18 mouse cellular contexts compared by ENCODE assay signal in genomic region chr13:37870118-37870908, GRCm38 (mm10).
A peak's percentile ranks its signal among the peaks of the same experiment; 100 is the strongest.
DNase-seq lines count a peak whose midpoint lies in the region; ATAC-seq and TF ChIP-seq lines count a peak whose summit lies in the region.
"Had no signal": no experiment of that assay in that cellular context is flagged by ENCODE, and none has a peak within 500 bp of the region (broad histone marks: within the 10 kb centered on the region; RNA-seq: fewer than 3 reads in every experiment).

No protein-coding gene starts in this region.

- peak; percentile 15 for DNase-seq in CD4-positive helper T cell, adult 2 months (ENCODE audit: low read depth, low spot score)
- DNase-seq in G1E (ENCODE audit: low spot score): no peak
- no peak for DNase-seq in liver, embryonic 13.5 days
- DNase-seq in naive thymus-derived CD4-positive, alpha-beta T cell, adult 2 months (ENCODE audit: low read depth): peak; percentile 45
- no peak for DNase-seq in urinary bladder, adult 2 months (ENCODE audit: low spot score)
- DNase-seq in forebrain, embryonic 14.5 days (ENCODE audit: low spot score): no peak
- DNase-seq in left cerebral cortex, adult 11 months (ENCODE audit: low spot score): no peak
- DNase-seq: adrenal gland, adult 2 months; cerebellum, postnatal 14 days; heart, adult 11 months; heart, postnatal 14 days; kidney, adult 9 months; lung, embryonic 14.5 days; right cerebral cortex, postnatal 4 days had no signal

- TF ChIP-seq CTCF in G1E (IDR thresholded peaks at IDR 0.05; ENCODE audit: low read depth, low read length): no peak

- H3K9ac ChIP-seq in liver, embryonic 13.5 days: peak overlapping the region; percentile 30
- no peak overlapping the region for H3K9ac ChIP-seq in forebrain, embryonic 14.5 days (ENCODE audit: low read length)
- H3K9ac ChIP-seq: lung, embryonic 14.5 days had no signal

- H3K27ac ChIP-seq in liver, embryonic 13.5 days: peak overlapping the region; percentile 72
- no peak overlapping the region for H3K27ac ChIP-seq in forebrain, embryonic 14.5 days (ENCODE audit: low read depth, low read length)
- H3K27ac ChIP-seq: embryonic facial prominence, embryonic 10.5 days; layer of hippocampus, adult 2 months; midbrain, embryonic 10.5 days had no signal

- WGBS in liver, embryonic 13.5 days (ENCODE audit: insufficient replicate concordance): 36% methylated on average over 12 of the region's 12 CpGs
- 88% methylated on average over 12 of the region's 12 CpGs for WGBS in forebrain, embryonic 14.5 days

- peak overlapping the region; percentile 27; the same call in 1 of the 2 replicates for H3K4me2 ChIP-seq in liver, embryonic 13.5 days
- no peak overlapping the region for H3K4me2 ChIP-seq in forebrain, embryonic 14.5 days (ENCODE audit: low read length)
- H3K4me2 ChIP-seq: lung, embryonic 14.5 days had no signal

- peaks cover 51% of the 10 kb centered on the region for H3K36me3 ChIP-seq in G1E (replicated peaks)
- no peaks in the 10 kb centered on the region for H3K36me3 ChIP-seq in liver, embryonic 13.5 days
- no peaks in the 10 kb centered on the region for H3K36me3 ChIP-seq in forebrain, embryonic 14.5 days (ENCODE audit: control insufficient read depth, insufficient read depth, low read length)
- H3K36me3 ChIP-seq: embryonic facial prominence, embryonic 10.5 days; midbrain, embryonic 10.5 days had no signal

- peaks cover 95% of the 10 kb centered on the region for H3K4me1 ChIP-seq in G1E (ENCODE audit: insufficient read depth, low read depth, low read length)
- peaks cover 97% of the 10 kb centered on the region for H3K4me1 ChIP-seq in liver, embryonic 13.5 days (replicated peaks)
- peaks cover 2% of the 10 kb centered on the region; the same call in 1 of the 2 replicates for H3K4me1 ChIP-seq in forebrain, embryonic 14.5 days (ENCODE audit: control insufficient read depth, insufficient read depth, low read length)

- no peak overlapping the region; the same call in 1 of the 2 replicates for H3K4me3 ChIP-seq in G1E (ENCODE audit: low read depth, low read length)
- H3K4me3 ChIP-seq in liver, embryonic 13.5 days (replicated peaks): no peak overlapping the region
- no peak overlapping the region for H3K4me3 ChIP-seq in forebrain, embryonic 14.5 days (ENCODE audit: low read depth, low read length)
- H3K4me3 ChIP-seq: embryonic facial prominence, embryonic 10.5 days; layer of hippocampus, adult 2 months; midbrain, embryonic 10.5 days; myocyte had no signal

- H3K9me3 ChIP-seq in G1E (replicated peaks): no peaks in the 10 kb centered on the region
- no peaks in the 10 kb centered on the region for H3K9me3 ChIP-seq in liver, embryonic 13.5 days (replicated peaks)
- no peaks in the 10 kb centered on the region for H3K9me3 ChIP-seq in forebrain, embryonic 14.5 days (replicated peaks; ENCODE audit: control insufficient read depth, low read length)
- H3K9me3 ChIP-seq: embryonic facial prominence, embryonic 10.5 days; midbrain, embryonic 10.5 days had no signal

- 0 out of 2 replicates have a peak, but pooled peaks have one; percentile 17 for ATAC-seq in G1E (ENCODE audit: extremely low read depth, insufficient number of reproducible peaks, low FRiP score, poor library complexity, severe bottlenecking)
- ATAC-seq in liver, embryonic 13.5 days (ENCODE audit: low read depth): peak; percentile 34; the same call in 1 of the 2 replicates
- ATAC-seq in forebrain, embryonic 14.5 days: no peak

- H3K27me3 ChIP-seq in G1E (ENCODE audit: insufficient read depth, low read length): no peaks in the 10 kb centered on the region
- no peaks in the 10 kb centered on the region for H3K27me3 ChIP-seq in liver, embryonic 13.5 days
- H3K27me3 ChIP-seq in forebrain, embryonic 14.5 days (replicated peaks; ENCODE audit: control insufficient read depth, insufficient read depth, low read length): no peaks in the 10 kb centered on the region

Comparison
In these comparisons a context has a peak if more than half of its experiments do, and no peak if none do; other contexts are left out.
1. DNase-seq: peak in CD4-positive helper T cell, adult 2 months (single experiment) and naive thymus-derived CD4-positive, alpha-beta T cell, adult 2 months (single experiment); none in G1E (single experiment), liver, embryonic 13.5 days (single experiment), urinary bladder, adult 2 months (single experiment), forebrain, embryonic 14.5 days (single experiment) and left cerebral cortex, adult 11 months (single experiment).